Mouse (Mus musculus): ENCODE results near the gene Slc10a1.

GRCm38 (mm10) chr12:80968605-80969004 lies at the start of gene Slc10a1:
- TF ChIP-seq POLR2A (IDR thresholded peaks at IDR 0.05; ENCODE audit: insufficient read length, low read depth): no peak
- no peak for TF ChIP-seq POLR2AphosphoS2 (IDR thresholded peaks at IDR 0.05; ENCODE audit: insufficient read length, low read depth)
- no peak for TF ChIP-seq USF1 (IDR thresholded peaks at IDR 0.05; ENCODE audit: low read depth)
